Mouse (Mus musculus) hindbrain, embryonic 13.5 days (tissue): ENCODE data around the gene Mettl27. TPM values are rescaled to one million over a fixed set of nuclear protein-coding genes. Genes with fewer than 3 reads are reported as not detected.
"Not testable (repeated sequence)": the region's sequence is repeated elsewhere in the genome, so short reads cannot be mapped to it uniquely, and the experiment has no call there.

Experiments used
- ATAC-seq: fragments of 200-750 bp; cut with Nextera tagmentation; 2 replicates; pipeline ENCODE4 v1.8.0; 2017; ENCODE audit warnings: moderate TSS enrichment; ENCODE audit not compliant: low FRiP score
- H3K27ac ChIP-seq: fragments of 300-500 bp; sonication (generic); 2 replicates; pipeline ENCODE4 v1.5.1; 2015; ENCODE audit warnings: inconsistent platforms, mild to moderate bottlenecking, moderate library complexity
- H3K27me3 ChIP-seq: fragments of 300-500 bp; sonication (generic); 2 replicates; pipeline ENCODE4 v1.6.1; 2015; ENCODE audit warnings: mild to moderate bottlenecking, inconsistent platforms
- H3K36me3 ChIP-seq: fragments of 300-500 bp; sonication (generic); 2 replicates; pipeline ENCODE4 v1.6.1; 2015; ENCODE audit warnings: mild to moderate bottlenecking, inconsistent platforms
- H3K4me1 ChIP-seq: fragments of 300-500 bp; sonication (generic); replicated peaks from 2 replicates; pipeline ENCODE4 v1.6.1; 2015; ENCODE audit warnings: inconsistent platforms
- H3K4me2 ChIP-seq: fragments of 300-500 bp; sonication (generic); 2 replicates; pipeline ENCODE4 v1.6.1; 2015; ENCODE audit warnings: inconsistent platforms, mild to moderate bottlenecking, moderate library complexity
- H3K4me3 ChIP-seq: fragments of 300-500 bp; sonication (generic); 2 replicates; pipeline ENCODE4 v1.5.1; 2015; ENCODE audit warnings: mild to moderate bottlenecking, inconsistent platforms
- H3K9ac ChIP-seq: fragments of 300-500 bp; sonication (generic); 2 replicates; pipeline ENCODE4 v1.6.1; 2015; ENCODE audit warnings: mild to moderate bottlenecking, inconsistent platforms
- H3K9me3 ChIP-seq: fragments of 300-500 bp; sonication (generic); 2 replicates; pipeline ENCODE4 v1.6.1; 2016; ENCODE audit warnings: inconsistent platforms
- WGBS: fragments of 180-500 bp; shearing (Covaris S2); methylation state at CpG from one replicate; pipeline ENCODE4 v1.1.7; 2015; 5-methylcytosine and 5-hydroxymethylcytosine counted together
- polyA plus RNA-seq: library from polyadenylated mRNA; unstranded; fragments of >200 nt; fragmentation: Nextera tagmentation; extraction: Ambion mirVana; gene quantifications from 2 replicates; pipeline ENCODE4 v1.2.1, GENCODE M21; 2015

Gene Mettl27
- polyA plus RNA-seq, 1 experiment from 2014 or later, result 5.4 TPM

GRCm38 (mm10) chr5:134929988-134930387, 2.2 kb upstream of the Mettl27 start:
- Histone ChIP-seq H3K4me3 (no peak overlapping the region), H3K36me3 (no peaks in the 10 kb centered on the region), H3K27me3 (0 out of 2 replicates have a peak, but pooled peaks cover 7% of the 10 kb centered on the region), H3K9me3 (no peaks in the 10 kb centered on the region), H3K9ac (no peak overlapping the region), H3K4me1 (peaks cover 6% of the 10 kb centered on the region; the same call in 1 of the 2 replicates), H3K4me2 (no peak overlapping the region), H3K27ac (no peak overlapping the region)
- 85% methylated on average over 2 of the region's 2 CpGs for WGBS
- ATAC-seq, result no peak

GRCm38 (mm10) chr5:134932903-134933276, 722 bp downstream of the Mettl27 start:
- peak overlapping the region; percentile 81 for H3K9ac ChIP-seq
- ATAC-seq, result peak; percentile 32; the same call in 1 of the 2 replicates

GRCm38 (mm10) chr5:134933281-134933680, 1.1 kb downstream of the Mettl27 start:
- Histone ChIP-seq H3K4me2 (peak overlapping the region; percentile 90), H3K36me3 (no peaks in the 10 kb centered on the region), H3K4me1 (peaks cover 6% of the 10 kb centered on the region; the same call in 1 of the 2 replicates), H3K27ac (no peak overlapping the region), H3K4me3 (no peak overlapping the region), H3K27me3 (0 out of 2 replicates have a peak, but pooled peaks cover 7% of the 10 kb centered on the region), H3K9me3 (no peaks in the 10 kb centered on the region), H3K9ac (no peak overlapping the region)
- ATAC-seq, result no peak
- 87% methylated on average over 8 of the region's 8 CpGs for WGBS

More at GRCm38 (mm10) chr5:134932903-134933276, 722 bp downstream of the Mettl27 start:
- Histone ChIP-seq H3K4me1 (peaks cover 6% of the 10 kb centered on the region; the same call in 1 of the 2 replicates), H3K36me3 (no peaks in the 10 kb centered on the region), H3K27me3 (0 out of 2 replicates have a peak, but pooled peaks cover 7% of the 10 kb centered on the region), H3K9me3 (no peaks in the 10 kb centered on the region), H3K4me2 (peak overlapping the region; percentile 90), H3K27ac (no peak overlapping the region), H3K4me3 (peak overlapping the region; percentile 64)
- WGBS, result 54% methylated on average over 9 of the region's 9 CpGs

- not testable (repeated sequence) for H3K27me3 ChIP-seq, H3K9ac ChIP-seq, H3K36me3 ChIP-seq, H3K9me3 ChIP-seq, ATAC-seq, H3K4me2 ChIP-seq, H3K4me1 ChIP-seq, H3K4me3 ChIP-seq, H3K27ac ChIP-seq
- WGBS, result 93% methylated on average over 5 of the region's 5 CpGs
These were observed 1.5 kb downstream of the Mettl27 start for GRCm38 (mm10) chr5:134933686-134934085.

GRCm38 (mm10) chr5:134934666-134935065, 2.5 kb downstream of the Mettl27 start:
- Histone ChIP-seq H3K9me3 (no peaks in the 10 kb centered on the region), H3K4me3 (no peak overlapping the region), H3K9ac (no peak overlapping the region), H3K36me3 (no peaks in the 10 kb centered on the region), H3K27me3 (0 out of 2 replicates have a peak, but pooled peaks cover 5% of the 10 kb centered on the region), H3K4me1 (peaks cover 6% of the 10 kb centered on the region; the same call in 1 of the 2 replicates), H3K4me2 (no peak overlapping the region), H3K27ac (no peak overlapping the region)
- ATAC-seq, result no peak
- 86% methylated on average over 3 of the region's 3 CpGs for WGBS

GRCm38 (mm10) chr5:134936051-134936450, 3.9 kb downstream of the Mettl27 start:
- no peak overlapping the region for H3K4me2 ChIP-seq
- H3K36me3 ChIP-seq, result no peaks in the 10 kb centered on the region
- H3K27me3 ChIP-seq, result no peaks in the 10 kb centered on the region
- WGBS, result 95% methylated on average over 6 of the region's 6 CpGs
- no peak for ATAC-seq
- H3K4me3 ChIP-seq, result no peak overlapping the region
- no peak overlapping the region for H3K27ac ChIP-seq
- H3K4me1 ChIP-seq, result peaks cover 6% of the 10 kb centered on the region; the same call in 1 of the 2 replicates
- no peaks in the 10 kb centered on the region for H3K9me3 ChIP-seq
- H3K9ac ChIP-seq, result no peak overlapping the region

GRCm38 (mm10) chr5:134936626-134937185, 4.5 kb downstream of the Mettl27 start:
- Histone ChIP-seq H3K9me3 (no peaks in the 10 kb centered on the region), H3K4me3 (no peak overlapping the region), H3K36me3 (no peaks in the 10 kb centered on the region), H3K9ac (no peak overlapping the region), H3K4me1 (peaks cover 6% of the 10 kb centered on the region; the same call in 1 of the 2 replicates), H3K4me2 (no peak overlapping the region), H3K27ac (no peak overlapping the region), H3K27me3 (no peaks in the 10 kb centered on the region)
- WGBS, result 89% methylated on average over 6 of the region's 6 CpGs
- ATAC-seq, result no peak

GRCm38 (mm10) chr5:134939069-134939468, 6.9 kb downstream of the Mettl27 start:
- no peaks in the 10 kb centered on the region for H3K4me1 ChIP-seq
- H3K36me3 ChIP-seq, result no peaks in the 10 kb centered on the region
- H3K9me3 ChIP-seq, result no peaks in the 10 kb centered on the region
- ATAC-seq, result no peak
- H3K27ac ChIP-seq, result no peak overlapping the region
- no peak overlapping the region for H3K4me2 ChIP-seq
- H3K9ac ChIP-seq, result no peak overlapping the region
- H3K4me3 ChIP-seq, result no peak overlapping the region
- peaks cover 5% of the 10 kb centered on the region for H3K27me3 ChIP-seq
- 80% methylated on average over 3 of the region's 3 CpGs for WGBS

GRCm38 (mm10) chr5:134939554-134939953, 7.4 kb downstream of the Mettl27 start:
- not testable (repeated sequence) for H3K4me2 ChIP-seq, H3K27me3 ChIP-seq, H3K9me3 ChIP-seq, H3K9ac ChIP-seq, ATAC-seq, H3K27ac ChIP-seq, H3K36me3 ChIP-seq, H3K4me3 ChIP-seq, H3K4me1 ChIP-seq
- 94% methylated on average over 4 of the region's 7 CpGs for WGBS

- Histone ChIP-seq H3K9ac (no peak overlapping the region), H3K36me3 (no peaks in the 10 kb centered on the region), H3K27ac (no peak overlapping the region), H3K4me3 (no peak overlapping the region), H3K27me3 (peaks cover 29% of the 10 kb centered on the region), H3K4me2 (no peak overlapping the region), H3K4me1 (peaks cover 8% of the 10 kb centered on the region; the same call in 1 of the 2 replicates), H3K9me3 (no peaks in the 10 kb centered on the region)
- ATAC-seq, result no peak
- WGBS, result 85% methylated on average over 14 of the region's 14 CpGs
These were observed 9.5 kb downstream of the Mettl27 start for GRCm38 (mm10) chr5:134941472-134942209.

GRCm38 (mm10) chr5:134942740-134943139, 10.6 kb downstream of the Mettl27 start:
- H3K4me3 ChIP-seq, result no peak overlapping the region
- WGBS, result 81% methylated on average over 2 of the region's 2 CpGs
- no peak overlapping the region for H3K4me2 ChIP-seq
- H3K9me3 ChIP-seq, result no peaks in the 10 kb centered on the region
- peaks cover 40% of the 10 kb centered on the region for H3K27me3 ChIP-seq
- no peaks in the 10 kb centered on the region for H3K36me3 ChIP-seq
- no peak for ATAC-seq
- H3K4me1 ChIP-seq, result peaks cover 12% of the 10 kb centered on the region; the same call in 1 of the 2 replicates
- H3K9ac ChIP-seq, result no peak overlapping the region
- H3K27ac ChIP-seq, result no peak overlapping the region

- H3K4me2 ChIP-seq, result no peak overlapping the region
- H3K4me3 ChIP-seq, result no peak overlapping the region
- peaks cover 46% of the 10 kb centered on the region for H3K27me3 ChIP-seq
- no peak overlapping the region for H3K27ac ChIP-seq
- no peaks in the 10 kb centered on the region for H3K9me3 ChIP-seq
- no peak for ATAC-seq
- no peak overlapping the region for H3K9ac ChIP-seq
- 80% methylated on average over 5 of the region's 5 CpGs for WGBS
- H3K4me1 ChIP-seq, result peaks cover 12% of the 10 kb centered on the region; the same call in 1 of the 2 replicates
- no peaks in the 10 kb centered on the region for H3K36me3 ChIP-seq
These were observed 12.0 kb downstream of the Mettl27 start for GRCm38 (mm10) chr5:134944179-134944578.
